Mouse (Mus musculus) right cerebral cortex, adult 18-20 months (tissue): ENCODE measurements around the gene Memo1.
"Not testable (repeated sequence)": the region's sequence is repeated elsewhere in the genome, so short reads cannot be mapped to it uniquely, and the experiment has no call there.

Experiments
- DNase-seq: peaks from one replicate; pipeline ENCODE4 v3.0.0; 2022; ENCODE audit warnings: mixed read lengths

Gene Memo1

GRCm38 (mm10) chr17:74295026-74295970 lies at the start of gene Memo1:
TSS of gene Memo1 (minus strand) at chr17:74295521.
- DNase-seq, result peak; percentile 86

- no peak for DNase-seq
Observed at GRCm38 (mm10) chr17:74341151-74341550, 45.8 kb upstream of the Memo1 start.

- peak; percentile 61 for DNase-seq
Observed at GRCm38 (mm10) chr17:74338937-74339804, 43.9 kb upstream of the Memo1 start, which contains the start of gene Spast. TSS of gene Spast (plus strand) at chr17:74338987.

GRCm38 (mm10) chr17:74338225-74338931 lies 43.1 kb upstream of the Memo1 start:
- DNase-seq, result peak; percentile 96

- no peak for DNase-seq
Observed at GRCm38 (mm10) chr17:74331049-74331676, 35.8 kb upstream of the Memo1 start.

- DNase-seq, result not testable (repeated sequence)
Observed at GRCm38 (mm10) chr17:74328146-74328545, 32.8 kb upstream of the Memo1 start.

- DNase-seq, result not testable (repeated sequence)
Observed at GRCm38 (mm10) chr17:74327195-74327594, 31.9 kb upstream of the Memo1 start.

- no peak for DNase-seq
Observed at GRCm38 (mm10) chr17:74323844-74324243, 28.5 kb upstream of the Memo1 start, which contains the start of gene Dpy30. TSS of gene Dpy30 (minus strand) at chr17:74323944.

GRCm38 (mm10) chr17:74322400-74323054 lies 27.2 kb upstream of the Memo1 start:
- DNase-seq, result no peak

GRCm38 (mm10) chr17:74318721-74319120 lies 23.4 kb upstream of the Memo1 start:
- no peak for DNase-seq

GRCm38 (mm10) chr17:74316309-74316863 lies 21.1 kb upstream of the Memo1 start:
- DNase-seq, result peak; percentile 89

GRCm38 (mm10) chr17:74315445-74316308 lies 20.4 kb upstream of the Memo1 start:
- DNase-seq, result no peak

GRCm38 (mm10) chr17:74306021-74306420 lies 10.7 kb upstream of the Memo1 start:
- no peak for DNase-seq

GRCm38 (mm10) chr17:74305616-74306015 lies 10.3 kb upstream of the Memo1 start:
- no peak for DNase-seq

GRCm38 (mm10) chr17:74304060-74304459 lies 8.7 kb upstream of the Memo1 start:
- DNase-seq, result no peak

GRCm38 (mm10) chr17:74300089-74300488 lies 4.8 kb upstream of the Memo1 start:
- DNase-seq, result no peak

GRCm38 (mm10) chr17:74296991-74297390 lies 1.7 kb upstream of the Memo1 start:
- DNase-seq, result not testable (repeated sequence)

GRCm38 (mm10) chr17:74296076-74296823 lies 929 bp upstream of the Memo1 start:
- no peak for DNase-seq

- DNase-seq, result peak; percentile 83
Observed at GRCm38 (mm10) chr17:74294426-74295025, 795 bp downstream of the Memo1 start.
